Mouse (Mus musculus) embryonic facial prominence, embryonic 11.5 days (tissue): Measurements from ENCODE around the gene Nqo2. TPM values are rescaled to one million over a fixed set of nuclear protein-coding genes. Genes with fewer than 3 reads are reported as not detected.

ENCODE experiments used
- ATAC-seq: fragments of 200-750 bp; cut with Nextera tagmentation; replicated peaks from 2 replicates; pipeline ENCODE4 v1.8.0; 2017; ENCODE audit warnings: low read depth; ENCODE audit not compliant: insufficient number of reproducible peaks, low FRiP score, low TSS enrichment
- DNase-seq: peaks from one replicate; pipeline ENCODE4 v3.0.0-alpha.2; 2015; ENCODE audit warnings: low spot score
- H3K27ac ChIP-seq: fragments of 300-500 bp; sonication (generic); replicated peaks from 2 replicates; pipeline ENCODE4 v1.5.1; 2014; ENCODE audit warnings: mild to moderate bottlenecking, low read depth, low read length, control low read depth
- H3K27me3 ChIP-seq: fragments of 300-500 bp; sonication (generic); 2 replicates; pipeline ENCODE4 v1.6.1; 2014; ENCODE audit warnings: mild to moderate bottlenecking, low read length, moderate library complexity, mixed read lengths; ENCODE audit not compliant: control insufficient read depth, insufficient read depth
- H3K36me3 ChIP-seq: fragments of 300-500 bp; sonication (generic); replicated peaks from 2 replicates; pipeline ENCODE4 v1.6.1; 2014; ENCODE audit warnings: low read depth, mild to moderate bottlenecking, low read length, moderate library complexity, mixed read lengths; ENCODE audit not compliant: control insufficient read depth, insufficient read depth
- H3K4me1 ChIP-seq: fragments of 300-500 bp; sonication (generic); 2 replicates; pipeline ENCODE4 v1.6.1; 2014; ENCODE audit warnings: low read length, mixed read lengths; ENCODE audit not compliant: control insufficient read depth, insufficient read depth
- H3K4me2 ChIP-seq: fragments of 300-500 bp; sonication (generic); 2 replicates; pipeline ENCODE4 v1.6.1; 2014; ENCODE audit warnings: low read depth, mild to moderate bottlenecking, control low read depth, low read length, moderate library complexity
- H3K4me3 ChIP-seq: fragments of 300-500 bp; sonication (generic); 2 replicates; pipeline ENCODE4 v1.5.1; 2014; ENCODE audit warnings: low read depth, low read length, control low read depth
- H3K9ac ChIP-seq: fragments of 300-500 bp; sonication (generic); replicated peaks from 2 replicates; pipeline ENCODE4 v1.6.1; 2014; ENCODE audit warnings: mild to moderate bottlenecking, control low read depth, low read length
- H3K9me3 ChIP-seq: fragments of 300-500 bp; sonication (generic); replicated peaks from 2 replicates; pipeline ENCODE4 v1.6.1; 2016; ENCODE audit warnings: mild to moderate bottlenecking, low read length, inconsistent platforms, mixed read lengths; ENCODE audit not compliant: control insufficient read depth
- WGBS: fragments of 180-500 bp; shearing (Covaris S2); extraction: QIAGEN DNeasy Blood & Tissue Kit; methylation state at CpG from one replicate; pipeline ENCODE4 v1.1.7; 2014; 5-methylcytosine and 5-hydroxymethylcytosine counted together
- polyA plus RNA-seq: library from polyadenylated mRNA; unstranded; fragments of >200 nt; fragmentation: Nextera tagmentation; extraction: Ambion mirVana; gene quantifications from 2 replicates; pipeline ENCODE4 v1.2.1, GENCODE M21; 2014

The Nqo2 gene
- polyA plus RNA-seq, 1 experiment from 2014 or later: 18.0 TPM

DNA sequence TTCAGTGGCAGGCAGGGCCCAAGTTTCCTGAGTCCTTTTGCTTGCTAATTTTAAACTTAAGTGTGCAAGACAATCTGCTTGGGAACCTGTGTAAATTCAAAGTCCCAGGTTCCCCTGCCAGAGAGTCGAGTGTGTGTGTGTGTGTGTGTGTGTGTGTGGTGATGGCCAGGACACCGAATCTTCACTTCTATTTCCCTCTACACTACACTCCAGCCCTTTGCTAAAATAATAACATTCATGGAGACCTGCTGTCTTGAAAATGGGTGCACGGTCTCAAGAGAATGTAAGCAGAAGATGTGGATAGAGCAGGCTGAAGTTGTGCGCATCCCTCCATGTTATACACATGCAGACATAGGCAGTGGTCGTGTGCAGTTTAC, 73.6 kb downstream of the Nqo2 start:
- DNase-seq (no peak), ATAC-seq (0 out of 2 replicates have a peak, but pooled peaks have one; percentile 31)
- peak overlapping the region; percentile 92 for H3K9ac ChIP-seq
- peak overlapping the region; percentile 76 for H3K4me2 ChIP-seq
- peak overlapping the region; percentile 75 for H3K27ac ChIP-seq
- H3K4me1 ChIP-seq: peaks cover 3% of the 10 kb centered on the region
- WGBS: 36% methylated on average over 5 of the region's 5 CpGs
- H3K9me3 ChIP-seq: no peaks in the 10 kb centered on the region
- H3K4me3 ChIP-seq: peak overlapping the region; percentile 74
- H3K27me3 ChIP-seq: no peaks in the 10 kb centered on the region
- H3K36me3 ChIP-seq: no peaks in the 10 kb centered on the region

Other genes with a start within 250 kb of the Nqo2 start
- gene Serpinb6e, start 121.3 kb upstream of the Nqo2 start, polyA plus RNA-seq: not detected in 2 replicates
- 0.15 TPM in 1 of 2 replicates, not detected in the other for gene Serpinb6c, start 59.0 kb upstream of the Nqo2 start, polyA plus RNA-seq
- 13.0 and 13.1 TPM in 2 replicates for gene Ripk1, start 37.7 kb downstream of the Nqo2 start, polyA plus RNA-seq
- 46.2 and 55.5 TPM in 2 replicates for gene Serpinb6a, start 38.1 kb downstream of the Nqo2 start, polyA plus RNA-seq
- gene Bphl, start 72.9 kb downstream of the Nqo2 start, polyA plus RNA-seq: 36.9 and 42.8 TPM in 2 replicates
- 115 and 146 TPM in 2 replicates for gene Tubb2a, start 113.3 kb downstream of the Nqo2 start, polyA plus RNA-seq
- gene Tubb2b, start 165.8 kb downstream of the Nqo2 start, polyA plus RNA-seq: 77.6 and 88.3 TPM in 2 replicates
- gene Psmg4, start 198.3 kb downstream of the Nqo2 start, polyA plus RNA-seq: 101 and 108 TPM in 2 replicates